Mouse (Mus musculus): ENCODE results near the gene Zdhhc19.

The Zdhhc19 gene

DNA sequence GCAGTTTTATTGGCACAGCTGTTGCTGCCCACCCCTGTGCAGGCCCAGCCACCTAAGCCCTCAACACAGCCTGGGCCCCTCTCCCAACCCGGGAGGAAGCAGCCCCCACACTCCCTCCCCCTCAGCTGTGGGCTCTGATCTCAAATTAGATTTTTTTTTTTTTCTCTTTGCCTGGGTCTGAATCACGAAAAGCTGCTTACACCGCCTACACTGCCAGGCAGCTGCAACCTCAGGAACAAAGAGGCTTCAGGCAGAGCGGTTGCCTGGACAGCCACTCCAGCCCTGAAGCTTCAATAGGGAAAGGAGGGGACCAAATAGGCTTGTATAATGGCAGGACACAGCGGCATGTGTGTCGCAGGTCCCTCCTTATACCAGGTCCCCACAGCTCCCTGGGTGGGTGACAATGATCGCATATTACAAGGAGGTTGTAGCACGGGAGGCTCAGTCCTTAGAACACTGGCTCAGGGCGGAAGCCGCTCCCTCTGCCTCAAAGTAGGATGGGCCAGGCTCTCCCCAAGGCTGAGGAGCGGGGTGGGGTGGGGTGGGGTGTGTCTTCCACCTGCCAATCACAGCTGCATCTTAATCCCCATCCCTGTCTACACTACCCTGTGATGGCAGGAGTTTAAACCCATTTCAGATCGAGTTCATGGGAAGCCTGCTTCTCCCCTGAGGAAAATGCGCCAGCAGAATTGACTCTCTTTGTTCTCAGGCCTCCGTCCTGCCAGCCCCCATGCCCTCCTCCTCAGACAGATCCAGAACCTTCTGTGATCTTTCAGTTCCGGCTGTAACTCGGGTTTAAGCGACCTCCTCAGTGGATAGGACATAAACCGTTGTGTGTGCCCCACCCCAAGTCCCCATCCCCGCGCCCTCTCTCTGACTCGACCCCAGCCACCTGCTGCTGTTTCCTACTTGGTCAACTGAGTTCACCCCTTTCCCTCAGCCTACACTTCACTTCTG lies 20.2 kb downstream of the Zdhhc19 start:
- DNase-seq (ENCODE audit: low read depth, low spot score), result peak; percentile 75

DNA sequence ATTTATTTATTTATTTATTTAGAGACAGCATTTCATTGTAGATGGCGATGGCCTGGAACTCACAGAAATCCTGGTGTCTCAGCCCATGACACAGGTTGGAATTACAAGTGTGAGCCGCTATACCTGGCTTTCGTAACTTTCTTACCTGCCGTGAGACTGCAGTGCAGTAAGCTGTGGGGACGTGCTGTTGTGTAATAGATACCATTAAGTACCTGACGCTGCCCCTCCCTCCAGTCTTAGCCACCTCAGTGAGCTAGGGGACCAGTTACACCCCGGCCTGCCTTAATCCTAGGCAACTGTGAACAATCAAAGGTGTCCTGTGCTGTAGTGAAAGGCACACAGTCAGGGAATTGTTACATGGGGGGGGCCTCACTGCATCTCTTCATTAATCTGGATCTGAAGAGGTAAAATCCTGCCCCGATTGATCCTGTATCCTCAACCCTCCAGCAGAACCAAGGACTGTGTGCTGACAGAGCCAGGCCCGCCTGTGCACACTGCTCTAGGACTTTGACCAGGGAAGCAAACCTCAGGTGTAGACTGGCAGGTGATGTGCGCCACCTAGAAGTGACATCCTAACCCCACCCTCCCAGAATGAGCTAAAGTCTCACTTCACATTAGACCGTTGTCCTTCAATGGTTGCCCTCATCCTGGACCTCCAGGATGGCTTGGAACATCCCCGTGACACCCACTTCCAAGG lies 21.9 kb downstream of the Zdhhc19 start:
- no peak for DNase-seq (ENCODE audit: low read depth, low spot score)

DNA sequence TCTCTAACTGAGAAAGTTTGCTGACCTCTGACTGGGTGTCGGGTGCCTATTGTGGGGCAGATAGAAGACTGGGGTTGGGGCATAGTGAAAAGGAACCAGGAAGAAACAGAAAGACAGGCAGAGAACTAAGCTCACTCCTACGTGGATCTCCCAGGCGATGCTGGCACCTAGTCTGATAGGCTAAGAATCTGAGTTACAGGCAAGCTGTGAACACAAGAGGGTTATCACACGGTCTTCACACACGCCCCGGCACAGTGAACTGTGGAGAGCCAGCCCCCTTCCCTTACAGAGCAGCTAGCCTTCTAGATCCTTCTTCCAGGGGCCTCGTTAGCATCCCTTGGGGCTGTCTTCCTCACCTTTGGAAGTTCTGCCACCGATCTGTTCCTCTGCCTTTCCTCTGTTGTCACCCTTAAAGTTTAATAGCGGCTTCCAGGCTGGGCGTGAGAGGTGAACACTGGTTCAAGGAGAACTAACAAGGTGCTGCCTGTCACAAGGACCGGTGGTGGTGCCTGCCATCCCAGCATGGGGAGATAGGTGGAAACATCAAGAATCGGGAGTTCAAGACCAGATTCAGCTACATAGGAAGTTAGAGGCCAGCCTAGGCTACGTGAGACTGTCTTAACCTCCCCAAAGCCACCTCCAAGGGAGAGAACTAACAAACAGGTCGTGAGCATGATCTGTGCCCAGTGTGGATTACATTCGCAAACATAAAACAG lies 23.7 kb downstream of the Zdhhc19 start:
- no peak for DNase-seq (ENCODE audit: low read depth, low spot score)

DNA sequence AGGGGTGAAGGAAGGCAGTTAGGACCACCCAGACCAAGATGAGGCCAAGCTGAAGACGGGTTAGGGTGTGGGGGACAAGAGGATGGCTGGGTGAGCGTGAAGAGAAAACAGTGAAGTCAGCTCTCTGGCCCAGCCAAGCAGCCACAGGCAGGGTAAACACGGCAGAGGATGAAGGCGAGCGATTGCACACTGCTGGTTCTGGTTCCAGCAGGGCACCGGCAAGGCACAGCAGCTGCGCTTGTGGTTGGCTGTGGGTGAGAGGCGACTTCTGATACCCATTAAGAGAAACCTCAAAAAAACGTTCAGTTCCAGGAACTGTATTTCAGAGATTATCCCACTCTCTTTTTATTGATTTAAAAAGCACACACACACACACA lies 24.3 kb downstream of the Zdhhc19 start:
- no peak for DNase-seq (ENCODE audit: low read depth, low spot score)

GRCm38 (mm10) chr16:32522578-32523194 lies 26.6 kb downstream of the Zdhhc19 start:
- DNase-seq (ENCODE audit: low read depth, low spot score), result no peak

DNA sequence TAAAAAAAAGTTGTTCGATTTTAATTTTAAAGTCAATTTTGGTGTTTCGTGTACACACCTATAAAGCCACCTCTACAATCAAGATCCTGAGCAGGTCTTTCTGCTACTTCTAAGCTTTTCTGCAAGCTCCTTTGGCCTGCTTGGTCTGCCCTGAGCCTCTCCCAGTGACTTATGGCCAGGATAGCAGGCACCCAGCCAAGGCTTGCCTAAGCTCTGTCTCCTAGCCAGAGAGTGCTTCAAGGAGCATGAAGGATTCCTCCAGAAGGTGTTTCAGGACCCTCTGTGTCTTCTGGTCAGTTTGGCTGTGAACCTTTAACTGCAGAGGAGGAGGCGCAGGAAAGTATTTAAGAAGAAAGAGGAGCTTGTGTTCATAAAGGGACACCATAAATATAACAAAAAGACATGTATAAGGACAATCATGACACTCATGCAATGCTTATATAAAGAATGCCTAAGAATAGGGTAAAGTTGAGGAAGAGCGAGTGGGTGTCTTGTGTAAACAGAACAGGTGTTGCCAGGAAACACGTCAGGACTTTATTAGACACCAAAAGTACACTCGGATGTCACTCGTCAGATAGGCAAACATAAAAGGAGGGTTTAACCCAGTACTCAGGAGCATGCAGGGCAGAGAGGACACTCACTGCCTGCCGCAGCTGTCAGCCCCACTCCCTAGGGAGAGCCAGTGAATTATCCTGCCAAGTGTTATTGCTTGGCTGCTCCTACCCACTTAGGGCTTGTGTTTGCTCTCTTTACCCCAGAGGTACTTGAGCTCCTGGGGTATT lies 27.6 kb downstream of the Zdhhc19 start:
- DNase-seq (ENCODE audit: low read depth, low spot score), result peak; percentile 70

DNA sequence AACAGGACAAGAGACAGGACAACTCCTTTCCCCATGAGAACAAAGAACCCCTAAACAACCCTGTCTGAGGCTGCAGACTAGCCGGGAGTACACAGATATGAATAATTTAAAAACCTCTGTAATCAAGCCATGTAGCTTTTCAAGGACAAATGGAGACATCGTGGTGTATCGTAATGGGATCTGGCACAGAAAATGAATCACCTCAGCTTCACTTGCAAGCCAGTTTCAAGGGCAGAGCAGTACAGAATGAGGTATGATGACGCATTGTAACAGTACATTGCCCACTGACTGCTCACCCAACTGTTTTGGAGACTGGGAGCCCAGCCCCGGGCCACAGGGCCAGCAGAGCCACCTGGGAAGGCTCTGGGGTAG lies 28.2 kb downstream of the Zdhhc19 start:
- DNase-seq (ENCODE audit: low read depth, low spot score), result no peak

- DNase-seq (ENCODE audit: low read depth, low spot score), result no peak
Observed at GRCm38 (mm10) chr16:32526906-32527305, 30.8 kb downstream of the Zdhhc19 start.

DNA sequence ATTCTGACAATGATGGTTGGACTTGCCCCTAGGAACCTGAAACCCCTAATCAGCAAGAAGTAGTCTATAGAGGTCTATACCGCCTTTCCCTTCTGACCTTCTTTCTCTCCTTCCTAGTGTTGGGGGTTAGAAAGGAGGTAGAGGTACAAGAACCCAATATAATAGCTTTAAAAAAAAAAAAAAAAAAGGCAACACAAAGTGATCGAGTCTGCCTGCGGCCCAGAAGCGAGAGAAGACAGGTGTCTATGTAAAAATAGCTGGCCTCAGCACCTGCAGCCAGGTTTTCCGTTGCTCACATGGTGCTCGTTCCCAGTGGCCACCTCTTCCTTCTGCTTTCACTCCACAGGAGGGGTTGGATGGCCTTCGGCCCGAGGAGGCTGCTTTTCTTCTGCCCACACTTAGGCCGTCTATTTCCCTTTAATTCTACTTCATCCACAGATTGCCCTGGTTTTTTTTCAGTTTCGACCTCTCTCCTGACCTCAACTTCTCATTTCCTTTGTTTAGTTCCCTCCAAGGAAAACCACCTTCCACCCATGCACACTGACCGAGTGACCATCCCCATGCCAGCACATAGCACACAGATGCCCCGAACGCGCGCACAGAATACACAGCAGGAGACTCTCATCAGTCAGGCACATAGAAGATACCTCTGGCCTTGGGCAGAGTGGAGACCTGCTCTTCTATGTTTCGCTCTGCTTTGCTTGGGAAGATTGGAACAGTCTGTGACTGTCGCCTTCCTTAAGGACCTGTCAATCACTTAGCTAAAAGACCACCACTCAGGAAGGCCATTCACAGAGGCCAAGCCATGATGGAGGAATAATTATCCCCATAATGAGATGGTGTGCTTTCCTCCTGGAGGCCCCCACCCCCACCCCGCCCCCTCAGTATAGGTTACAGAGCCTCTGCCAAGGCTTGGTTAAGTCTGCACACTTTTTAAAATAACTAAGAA lies 37.1 kb downstream of the Zdhhc19 start:
- no peak for DNase-seq (ENCODE audit: low read depth, low spot score)

GRCm38 (mm10) chr16:32535157-32535751 lies 39.2 kb downstream of the Zdhhc19 start:
- peak; percentile 39 for DNase-seq (ENCODE audit: low read depth, low spot score)

DNA sequence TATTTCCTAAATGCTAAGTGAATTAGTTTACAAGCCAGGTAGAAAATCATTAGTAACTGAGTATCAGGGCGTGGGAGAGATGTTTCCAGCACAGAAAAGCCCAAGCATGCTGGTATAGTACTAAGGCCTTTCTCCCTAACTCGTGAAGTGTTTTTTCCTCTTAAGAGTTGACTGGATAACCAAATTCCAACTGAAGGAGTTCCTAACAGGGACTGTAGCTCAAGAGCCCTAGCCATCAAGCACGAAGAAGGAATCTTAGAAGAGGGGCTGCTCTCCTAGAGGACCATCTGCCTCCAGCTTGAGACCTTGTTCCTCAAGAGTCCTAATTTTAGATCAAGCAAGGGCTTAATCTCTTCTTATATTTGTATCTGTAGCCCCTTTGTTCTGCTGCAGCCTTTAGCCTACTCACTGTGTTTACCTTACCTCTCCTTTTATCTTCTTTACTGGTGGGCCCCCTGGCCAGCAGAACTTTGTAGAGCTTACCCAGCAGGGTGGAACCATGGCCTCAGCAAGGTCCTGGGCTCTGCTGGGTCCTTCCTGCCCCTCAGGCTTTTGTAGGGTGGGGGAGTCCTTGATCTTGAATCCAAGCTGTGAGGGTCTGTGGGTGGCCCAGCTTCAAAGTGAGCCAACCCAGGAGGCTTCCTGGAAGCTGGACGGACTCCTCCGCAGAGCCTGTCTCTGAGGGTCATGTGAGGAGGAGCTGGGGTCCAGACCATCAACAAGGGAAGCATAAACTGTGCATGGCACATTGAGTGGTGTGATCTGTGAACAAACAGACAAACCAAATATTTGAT lies 42.0 kb downstream of the Zdhhc19 start:
- no peak for DNase-seq (ENCODE audit: low read depth, low spot score)

GRCm38 (mm10) chr16:32538761-32539255 lies 42.7 kb downstream of the Zdhhc19 start:
- peak; percentile 73 for DNase-seq (ENCODE audit: low read depth, low spot score)

GRCm38 (mm10) chr16:32541338-32542179 lies 45.5 kb downstream of the Zdhhc19 start:
- no peak for DNase-seq (ENCODE audit: low read depth, low spot score)

- DNase-seq (ENCODE audit: low read depth, low spot score), result no peak
Observed at GRCm38 (mm10) chr16:32543422-32543821, 47.4 kb downstream of the Zdhhc19 start.

- no peak for DNase-seq (ENCODE audit: low read depth, low spot score)
Observed at GRCm38 (mm10) chr16:32547156-32548068, 51.3 kb downstream of the Zdhhc19 start.

DNA sequence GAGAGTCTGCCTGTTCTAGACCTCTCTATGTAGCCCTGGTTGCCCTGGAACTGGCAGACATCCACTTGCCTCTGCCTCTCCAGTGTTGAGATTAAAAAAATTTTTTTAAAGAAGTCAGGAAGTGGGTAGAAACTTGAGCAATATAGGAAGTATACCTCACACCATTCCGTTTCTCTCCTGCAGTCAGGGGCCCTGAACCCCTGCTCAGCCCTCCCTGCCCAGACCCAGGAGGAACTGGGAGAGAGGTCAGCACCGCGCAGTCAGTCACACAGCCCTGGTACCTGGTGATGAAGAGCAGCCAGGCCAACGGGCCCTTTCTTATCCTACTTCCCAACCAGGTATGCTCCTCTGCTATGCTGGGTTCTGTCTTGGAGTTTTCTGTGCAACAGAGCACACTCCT lies 54.0 kb downstream of the Zdhhc19 start:
- DNase-seq (ENCODE audit: low read depth, low spot score), result no peak
